Mouse (Mus musculus): ENCODE measurements around the gene 2310061I04Rik.

The 2310061I04Rik gene

GRCm38 (mm10) chr17:35870151-35870883, 26.9 kb downstream of the 2310061I04Rik start:
- DNase-seq (ENCODE audit: low read depth, low spot score), result no peak

DNA sequence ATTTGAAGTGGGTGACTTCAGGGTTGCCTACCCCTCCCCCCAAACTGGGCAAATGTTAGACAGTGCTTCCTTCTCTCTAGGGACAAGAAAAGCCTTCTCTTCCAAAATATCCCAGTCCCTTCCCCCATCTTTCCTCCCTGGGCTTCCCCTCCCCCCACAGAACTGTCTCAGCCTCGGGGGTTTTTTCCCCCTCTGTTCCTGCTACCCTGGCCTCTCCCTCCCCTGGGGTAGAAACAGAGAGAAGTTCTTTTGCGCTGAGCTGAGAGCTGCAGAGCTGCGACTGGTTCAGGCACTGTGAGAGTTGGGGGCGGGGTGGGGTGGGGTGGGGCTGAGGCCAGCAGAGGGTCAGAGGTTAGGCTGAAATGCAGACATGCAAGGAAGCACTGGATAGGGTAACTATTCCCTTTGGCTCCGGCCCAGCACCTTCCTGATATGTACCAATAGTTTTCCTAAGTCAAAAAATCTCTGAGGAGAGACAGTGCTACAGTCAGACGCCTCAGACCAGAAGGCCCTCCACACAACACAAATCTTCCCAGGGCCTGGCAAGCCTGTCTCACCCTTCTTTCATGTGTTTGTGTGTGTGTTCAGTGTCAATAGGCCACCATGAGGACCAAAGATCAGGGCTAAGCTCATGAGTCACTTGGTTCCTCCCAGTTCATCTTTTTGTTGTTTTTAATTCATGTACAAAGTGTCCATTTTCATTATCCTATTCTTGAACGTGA, 27.7 kb downstream of the 2310061I04Rik start:
- no peak for DNase-seq (ENCODE audit: low read depth, low spot score)

DNA sequence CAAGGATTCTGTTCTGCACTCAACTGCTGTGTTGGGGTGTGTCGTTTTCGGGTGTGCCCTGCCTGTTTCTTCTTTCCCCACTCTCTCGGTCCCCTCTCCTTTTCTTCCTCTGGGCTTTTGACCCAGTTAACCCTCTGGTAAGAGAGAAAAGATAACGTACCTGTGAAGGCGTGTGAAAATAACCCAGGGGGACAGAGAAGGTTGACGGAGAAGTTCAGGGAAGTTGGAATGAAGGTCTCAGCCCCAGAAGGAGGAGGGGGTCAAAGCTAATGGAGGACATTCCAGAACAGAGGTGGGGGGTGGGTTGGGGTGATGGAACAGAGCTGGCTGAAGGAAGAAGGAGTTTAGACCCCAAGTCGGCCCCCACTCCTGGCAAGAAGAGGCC, 28.3 kb downstream of the 2310061I04Rik start:
- DNase-seq (ENCODE audit: low read depth, low spot score), result no peak

DNA sequence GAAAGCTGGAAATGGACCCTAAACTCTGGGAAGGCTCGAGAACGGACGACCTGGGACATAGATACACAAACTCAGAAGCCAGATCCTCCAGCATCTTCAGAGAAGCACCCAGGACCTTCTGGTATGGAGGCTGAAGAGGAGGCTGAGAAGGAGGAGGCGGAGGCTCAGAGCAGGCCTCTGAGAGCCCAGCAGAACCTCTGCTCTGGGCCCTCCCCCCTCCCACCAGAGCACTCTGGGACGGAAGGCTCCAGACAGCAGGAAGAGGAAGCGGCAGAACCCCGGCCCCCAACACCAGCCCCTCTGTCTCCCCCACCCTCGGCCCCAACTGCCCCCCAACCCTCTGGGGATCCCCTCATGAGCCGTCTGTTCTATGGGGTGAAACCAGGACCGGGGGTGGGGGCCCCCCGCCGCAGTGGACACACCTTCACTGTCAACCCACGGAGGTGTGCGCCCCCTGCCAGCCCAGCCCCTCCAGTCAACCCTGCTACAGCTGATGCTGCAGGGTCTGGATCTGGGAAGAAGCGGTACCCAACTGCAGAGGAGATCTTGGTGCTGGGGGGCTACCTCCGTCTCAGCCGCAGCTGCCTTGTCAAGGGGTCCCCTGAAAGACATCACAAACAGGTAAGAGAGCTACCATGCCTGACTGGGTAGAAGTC, 28.9 kb downstream of the 2310061I04Rik start:
- no peak for DNase-seq (ENCODE audit: low read depth, low spot score)

DNA sequence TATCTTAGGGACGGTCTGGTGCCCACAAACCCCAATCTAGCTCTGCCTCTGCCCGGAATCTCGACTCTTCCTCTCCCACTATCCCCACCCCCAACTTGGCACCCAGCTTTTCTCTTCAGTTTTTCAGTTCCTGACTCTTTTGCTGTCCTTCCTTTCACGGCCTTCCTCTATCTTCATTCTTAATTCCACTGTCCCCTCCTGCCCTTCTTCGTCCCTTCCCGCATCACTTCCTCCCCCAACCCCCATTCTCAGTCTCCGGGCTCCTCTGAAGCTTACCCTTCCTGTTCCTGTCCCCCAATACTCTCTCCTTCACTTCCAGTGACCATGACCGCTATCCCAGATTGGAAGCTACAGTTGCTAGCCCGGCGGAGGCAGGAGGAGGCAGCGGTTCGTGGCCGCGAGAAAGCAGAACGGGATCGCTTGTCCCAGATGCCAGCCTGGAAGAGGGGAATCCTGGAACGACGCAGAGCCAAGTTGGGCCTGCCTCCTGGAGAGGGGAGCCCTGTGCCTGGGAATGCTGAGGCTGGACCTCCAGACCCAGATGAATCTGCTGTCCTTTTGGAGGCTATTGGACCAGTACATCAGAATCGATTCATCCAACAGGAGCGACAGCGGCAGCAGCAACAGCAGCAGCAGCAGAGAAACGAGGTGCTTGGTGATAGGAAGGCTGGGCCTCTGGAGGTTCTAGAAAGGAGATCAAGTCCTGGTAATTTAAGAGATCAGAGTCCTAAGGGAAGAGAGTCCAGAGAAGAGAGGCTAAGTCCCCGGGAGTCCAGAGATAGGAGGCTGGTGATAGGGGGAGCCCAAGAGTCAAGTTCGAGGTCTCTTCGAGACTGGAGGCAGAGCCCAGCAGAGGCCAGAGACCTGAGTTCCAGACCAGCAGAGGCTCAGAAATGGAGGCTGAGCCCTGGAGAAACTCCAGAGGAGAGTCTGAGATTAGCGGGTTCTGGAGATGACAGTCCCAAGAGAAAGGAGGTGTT, 30.0 kb downstream of the 2310061I04Rik start:
- DNase-seq (ENCODE audit: low read depth, low spot score), result no peak

DNA sequence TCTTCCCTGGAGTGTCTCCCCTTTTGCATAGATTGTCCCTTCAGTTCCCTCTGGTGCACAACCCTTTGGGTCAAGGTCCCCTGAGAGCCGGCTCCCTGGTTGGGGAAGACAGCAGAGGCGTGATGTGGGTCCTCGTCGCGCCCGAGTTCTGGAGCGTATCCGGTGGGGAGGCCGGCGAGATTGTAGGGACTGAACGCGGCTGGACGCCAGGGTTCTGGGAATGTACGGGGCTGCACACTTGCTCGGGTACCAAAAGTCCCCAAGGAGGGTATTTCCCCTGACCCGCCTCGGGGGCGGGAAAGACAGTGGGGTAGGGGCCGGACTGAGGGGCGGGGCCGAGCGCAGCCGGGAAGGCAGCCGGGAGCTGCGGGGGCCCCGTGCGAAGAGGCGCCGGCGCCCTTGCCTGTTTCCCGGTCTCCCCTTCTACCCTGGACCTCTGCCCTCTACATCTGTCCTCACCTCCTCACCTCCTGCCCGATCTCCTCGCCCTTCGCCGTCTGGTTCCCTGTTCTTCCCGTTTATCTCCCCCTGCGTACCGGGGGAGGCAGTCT, 30.9 kb downstream of the 2310061I04Rik start:
- no peak for DNase-seq (ENCODE audit: low read depth, low spot score)

- no peak for DNase-seq (ENCODE audit: low read depth, low spot score)
Measured at GRCm38 (mm10) chr17:35865481-35866280, 31.6 kb downstream of the 2310061I04Rik start, which contains the start of gene Ppp1r18. Gene Ppp1r18, plus strand, starts transcription at chr17:35865593.

- DNase-seq (ENCODE audit: low read depth, low spot score), result no peak
Measured at GRCm38 (mm10) chr17:35864832-35865353, 32.3 kb downstream of the 2310061I04Rik start.

- peak; percentile 74 for DNase-seq (ENCODE audit: low read depth, low spot score)
Measured at GRCm38 (mm10) chr17:35861198-35861857, 35.9 kb downstream of the 2310061I04Rik start, which contains the start of gene Nrm. Gene Nrm, plus strand, starts transcription at chr17:35861318.

- DNase-seq (ENCODE audit: low read depth, low spot score), result no peak
Measured at GRCm38 (mm10) chr17:35860831-35861197, 36.4 kb downstream of the 2310061I04Rik start.

- no peak for DNase-seq (ENCODE audit: low read depth, low spot score)
Measured at GRCm38 (mm10) chr17:35859835-35860234, 37.4 kb downstream of the 2310061I04Rik start.

- DNase-seq (ENCODE audit: low read depth, low spot score), result no peak
Measured at GRCm38 (mm10) chr17:35859371-35859770, 37.9 kb downstream of the 2310061I04Rik start.

- no peak for DNase-seq (ENCODE audit: low read depth, low spot score)
Measured at GRCm38 (mm10) chr17:35850974-35851373, 46.3 kb downstream of the 2310061I04Rik start.

DNA sequence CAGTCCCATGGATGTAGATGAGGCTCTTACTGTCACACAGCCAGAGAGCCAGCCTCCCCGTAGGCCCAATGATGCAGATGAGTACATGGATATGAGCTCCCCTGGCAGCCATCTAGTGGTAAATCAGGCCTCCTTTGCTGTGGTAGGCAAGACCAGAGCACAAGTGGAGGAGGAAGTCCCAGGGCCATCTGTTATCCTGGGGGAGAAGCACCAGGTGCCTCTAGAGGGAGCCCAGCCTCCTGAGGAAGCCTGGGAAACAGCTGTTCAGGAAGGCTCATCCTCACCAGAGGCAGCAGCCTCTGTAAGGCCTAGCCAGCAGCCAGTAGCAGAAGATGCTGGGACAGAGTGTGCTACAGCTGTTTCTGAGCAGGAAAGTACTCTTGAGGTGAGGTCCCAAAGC, 49.1 kb downstream of the 2310061I04Rik start:
- no peak for DNase-seq (ENCODE audit: low read depth, low spot score)

DNA sequence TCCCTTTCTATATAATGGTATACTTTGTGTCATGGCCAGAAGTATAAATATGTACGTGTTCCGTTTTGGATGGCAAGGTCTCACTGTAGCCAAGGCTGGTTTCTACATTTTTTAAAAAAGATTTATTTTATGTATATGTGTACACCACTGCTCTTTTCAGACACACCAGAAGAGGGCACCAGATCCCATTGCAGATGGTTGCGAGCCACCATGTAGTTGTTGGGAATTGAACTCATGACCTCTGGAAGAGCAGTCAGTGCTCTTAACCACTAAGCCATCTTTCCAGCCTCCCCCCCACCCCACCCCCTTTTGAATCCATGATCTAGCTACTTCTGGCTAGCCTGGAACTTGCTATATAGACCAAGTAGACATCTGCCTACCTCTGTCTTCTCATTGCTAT, 53.7 kb downstream of the 2310061I04Rik start:
- no peak for DNase-seq (ENCODE audit: low read depth, low spot score)
